Mouse (Mus musculus) liver, embryonic 11.5 days (tissue): ENCODE results near the gene Lingo1. TPM values are rescaled to one million over a fixed set of nuclear protein-coding genes. Genes with fewer than 3 reads are reported as not detected.

ENCODE experiments used
- ATAC-seq: fragments of 200-750 bp; cut with Nextera tagmentation; replicated peaks from 2 replicates; pipeline ENCODE4 v1.8.0; 2017; ENCODE audit warnings: moderate number of reproducible peaks, mild to moderate bottlenecking, moderate TSS enrichment, moderate library complexity; ENCODE audit not compliant: low FRiP score
- DNase-seq: peaks from one replicate; pipeline ENCODE4 v3.0.0-alpha.2; 2017; ENCODE audit warnings: low spot score
- H3K27ac ChIP-seq: fragments of 300-500 bp; sonication (generic); 2 replicates; pipeline ENCODE4 v1.5.1; 2014; ENCODE audit warnings: mild to moderate bottlenecking, low read depth, low read length, control low read depth
- H3K27me3 ChIP-seq: fragments of 300-500 bp; sonication (generic); replicated peaks from 2 replicates; pipeline ENCODE4 v1.6.1; 2014; ENCODE audit warnings: low read length, mixed read lengths; ENCODE audit not compliant: control insufficient read depth, insufficient read depth
- H3K36me3 ChIP-seq: fragments of 300-500 bp; sonication (generic); 2 replicates; pipeline ENCODE4 v1.6.1; 2014; ENCODE audit warnings: mild to moderate bottlenecking, low read length, moderate library complexity, mixed read lengths; ENCODE audit not compliant: control insufficient read depth, insufficient read depth
- H3K4me1 ChIP-seq: fragments of 300-500 bp; sonication (generic); replicated peaks from 2 replicates; pipeline ENCODE4 v1.6.1; 2014; ENCODE audit warnings: low read length, mixed read lengths; ENCODE audit not compliant: control insufficient read depth, insufficient read depth
- H3K4me2 ChIP-seq: fragments of 300-500 bp; sonication (generic); 2 replicates; pipeline ENCODE4 v1.6.1; 2014; ENCODE audit warnings: mild to moderate bottlenecking, control low read depth, moderate library complexity
- H3K4me3 ChIP-seq: fragments of 300-500 bp; sonication (generic); 2 replicates; pipeline ENCODE4 v1.5.1; 2014; ENCODE audit warnings: low read depth, low read length, control low read depth
- H3K9ac ChIP-seq: fragments of 300-500 bp; sonication (generic); 2 replicates; pipeline ENCODE4 v1.6.1; 2014; ENCODE audit warnings: low read depth, low read length, control low read depth
- H3K9me3 ChIP-seq: fragments of 300-500 bp; sonication (generic); 2 replicates; pipeline ENCODE4 v1.6.1; 2016; ENCODE audit warnings: low read length, inconsistent platforms, mixed read lengths; ENCODE audit not compliant: control insufficient read depth
- WGBS: fragments of 180-500 bp; shearing (Covaris S2); extraction: QIAGEN DNeasy Blood & Tissue Kit; methylation state at CpG from one replicate; pipeline ENCODE4 v1.1.7; 2014; 5-methylcytosine and 5-hydroxymethylcytosine counted together
- polyA plus RNA-seq: library from polyadenylated mRNA; unstranded; fragments of >200 nt; fragmentation: Nextera tagmentation; extraction: Ambion mirVana; gene quantifications from 2 replicates; pipeline ENCODE4 v1.2.1, GENCODE M21; 2014

Lingo1 gene
- polyA plus RNA-seq, 1 experiment from 2014 or later: 2.6 TPM

DNA sequence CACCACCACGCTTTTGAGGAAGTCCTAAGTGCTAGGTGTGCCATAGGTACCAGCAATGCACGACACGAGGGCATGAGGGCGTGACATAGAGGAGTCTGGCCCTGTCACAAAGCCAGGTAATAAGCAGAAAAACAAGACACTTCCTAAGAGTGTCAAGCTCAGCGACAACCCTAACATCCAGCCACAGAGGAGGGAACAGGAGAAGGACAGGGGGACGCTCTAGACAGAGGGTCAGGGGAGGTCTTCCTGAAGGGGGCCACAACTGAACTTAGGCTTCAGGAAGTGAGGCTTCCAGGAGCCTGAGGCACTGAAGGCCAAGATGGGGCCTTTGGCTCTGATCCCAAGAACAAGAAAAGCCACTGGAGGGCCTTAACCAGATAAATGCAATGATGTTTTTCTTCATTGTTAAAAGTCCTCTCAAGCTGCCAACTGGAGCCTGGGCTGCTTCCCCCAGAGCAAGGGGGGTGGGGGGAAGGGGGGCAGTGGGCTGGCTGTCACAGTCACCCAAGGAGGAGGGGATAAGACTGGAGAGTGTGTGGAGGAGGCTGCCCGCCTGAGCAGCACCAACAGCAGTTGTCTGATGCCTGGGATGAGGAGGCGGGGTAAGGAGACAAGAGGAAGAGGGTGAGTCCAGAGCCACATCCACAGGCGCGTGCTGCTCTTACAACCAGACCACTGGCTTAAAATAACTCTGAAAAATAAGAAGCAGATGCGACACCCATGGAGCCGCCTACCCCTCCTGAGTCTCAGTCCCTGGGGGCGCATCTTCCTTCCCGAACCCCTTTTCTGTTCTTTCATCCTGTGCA, 109.7 kb downstream of the Lingo1 start:
- H3K9ac ChIP-seq: no peak overlapping the region
- H3K4me2 ChIP-seq: no peak overlapping the region
- no peaks in the 10 kb centered on the region for H3K36me3 ChIP-seq
- no peak overlapping the region for H3K4me3 ChIP-seq
- WGBS: 60% methylated on average over 14 of the region's 14 CpGs
- no peaks in the 10 kb centered on the region for H3K9me3 ChIP-seq
- H3K27ac ChIP-seq: peak overlapping the region; percentile 19; the same call in 1 of the 2 replicates
- peaks cover 4% of the 10 kb centered on the region; the same call in 1 of the 2 replicates for H3K4me1 ChIP-seq
- ATAC-seq (no peak; the same call in 1 of the 2 replicates), DNase-seq (no peak)
- H3K27me3 ChIP-seq: no peaks in the 10 kb centered on the region

DNA sequence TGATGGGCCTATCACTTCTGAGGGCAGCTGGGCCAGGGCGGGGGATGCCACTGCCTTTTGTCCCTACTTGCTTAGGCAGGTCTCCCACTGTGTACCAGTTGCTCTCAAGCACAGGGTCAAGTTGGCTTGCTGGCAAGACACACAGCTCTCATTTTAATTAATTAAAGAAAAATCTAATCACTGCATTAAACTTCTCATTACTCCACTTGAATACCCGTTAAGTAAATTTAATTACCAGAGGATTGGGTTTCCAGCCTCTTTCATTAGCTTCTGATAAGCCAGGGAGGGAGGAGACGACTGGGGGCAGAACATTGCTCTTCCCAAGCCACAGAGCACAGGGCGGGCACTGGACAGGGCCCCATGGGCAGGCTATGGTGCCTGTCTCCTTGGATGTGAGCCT, 113.4 kb downstream of the Lingo1 start:
- H3K4me3 ChIP-seq: no peak overlapping the region
- DNase-seq (no peak), ATAC-seq (no peak)
- no peak overlapping the region for H3K4me2 ChIP-seq
- H3K9me3 ChIP-seq: no peaks in the 10 kb centered on the region
- H3K27ac ChIP-seq: no peak overlapping the region
- no peaks in the 10 kb centered on the region for H3K36me3 ChIP-seq
- no peaks in the 10 kb centered on the region for H3K27me3 ChIP-seq
- peaks cover 4% of the 10 kb centered on the region; the same call in 1 of the 2 replicates for H3K4me1 ChIP-seq
- H3K9ac ChIP-seq: no peak overlapping the region
- 34% methylated on average over 4 of the region's 4 CpGs for WGBS

GRCm38 (mm10) chr9:56681950-56682349, 114.3 kb downstream of the Lingo1 start:
- no peak overlapping the region for H3K4me3 ChIP-seq
- ATAC-seq: no peak
- 80% methylated on average over 7 of the region's 7 CpGs for WGBS
- peaks cover 4% of the 10 kb centered on the region; the same call in 1 of the 2 replicates for H3K4me1 ChIP-seq
- DNase-seq: no peak
- no peaks in the 10 kb centered on the region for H3K36me3 ChIP-seq
- no peak overlapping the region for H3K9ac ChIP-seq
- no peak overlapping the region for H3K27ac ChIP-seq
- H3K27me3 ChIP-seq: no peaks in the 10 kb centered on the region
- no peaks in the 10 kb centered on the region for H3K9me3 ChIP-seq
- no peak overlapping the region for H3K4me2 ChIP-seq

GRCm38 (mm10) chr9:56678929-56679681, 117.2 kb downstream of the Lingo1 start:
- Histone ChIP-seq H3K9me3 (no peaks in the 10 kb centered on the region), H3K4me3 (no peak overlapping the region), H3K36me3 (no peaks in the 10 kb centered on the region), H3K9ac (no peak overlapping the region), H3K4me1 (no peaks in the 10 kb centered on the region), H3K27ac (no peak overlapping the region), H3K27me3 (no peaks in the 10 kb centered on the region), H3K4me2 (no peak overlapping the region)
- ATAC-seq (no peak), DNase-seq (no peak)
- WGBS: 87% methylated on average over 22 of the region's 22 CpGs

GRCm38 (mm10) chr9:56675696-56676095, 120.6 kb downstream of the Lingo1 start:
- DNase-seq (no peak), ATAC-seq (no peak)
- no peak overlapping the region for H3K9ac ChIP-seq
- H3K9me3 ChIP-seq: no peaks in the 10 kb centered on the region
- no peaks in the 10 kb centered on the region for H3K36me3 ChIP-seq
- H3K4me1 ChIP-seq: no peaks in the 10 kb centered on the region
- no peak overlapping the region for H3K4me3 ChIP-seq
- no peak overlapping the region for H3K4me2 ChIP-seq
- no peak overlapping the region for H3K27ac ChIP-seq
- 86% methylated on average over 7 of the region's 7 CpGs for WGBS
- H3K27me3 ChIP-seq: no peaks in the 10 kb centered on the region

DNA sequence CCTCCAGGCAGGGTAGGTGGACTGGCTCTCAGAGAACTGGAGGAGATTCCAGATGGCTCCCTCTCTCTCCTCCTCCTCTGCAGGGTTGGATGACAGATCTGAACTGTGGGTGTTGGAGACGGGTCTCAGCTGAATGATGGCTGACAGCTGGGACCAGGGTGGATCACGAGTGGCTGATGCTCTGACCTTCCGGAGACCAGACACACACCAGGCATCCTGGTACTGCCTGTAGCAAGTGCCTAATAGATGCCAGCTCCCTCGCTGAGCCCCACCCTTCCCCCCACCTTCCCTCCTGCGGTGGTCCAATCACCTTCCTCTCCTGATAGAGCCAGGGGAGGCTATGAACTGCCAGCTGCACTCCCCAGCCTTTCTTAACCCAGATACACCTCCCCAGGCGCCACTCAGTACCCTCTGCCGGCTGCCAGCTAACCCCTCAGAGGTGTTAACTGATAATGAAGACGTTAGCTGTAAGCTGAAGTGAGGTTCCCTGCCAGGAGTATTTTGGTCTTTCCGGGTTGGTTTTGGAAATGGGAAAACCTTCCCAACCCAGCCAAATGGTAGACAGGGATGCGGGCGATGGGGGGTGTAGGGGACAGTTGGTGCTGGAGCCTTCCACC, 126.6 kb downstream of the Lingo1 start:
- Histone ChIP-seq H3K4me1 (no peaks in the 10 kb centered on the region), H3K27ac (no peak overlapping the region), H3K9me3 (no peaks in the 10 kb centered on the region), H3K27me3 (no peaks in the 10 kb centered on the region), H3K4me3 (no peak overlapping the region), H3K4me2 (no peak overlapping the region), H3K36me3 (no peaks in the 10 kb centered on the region), H3K9ac (no peak overlapping the region)
- ATAC-seq: no peak
- DNase-seq: no peak
- 34% methylated on average over 11 of the region's 11 CpGs for WGBS

DNA sequence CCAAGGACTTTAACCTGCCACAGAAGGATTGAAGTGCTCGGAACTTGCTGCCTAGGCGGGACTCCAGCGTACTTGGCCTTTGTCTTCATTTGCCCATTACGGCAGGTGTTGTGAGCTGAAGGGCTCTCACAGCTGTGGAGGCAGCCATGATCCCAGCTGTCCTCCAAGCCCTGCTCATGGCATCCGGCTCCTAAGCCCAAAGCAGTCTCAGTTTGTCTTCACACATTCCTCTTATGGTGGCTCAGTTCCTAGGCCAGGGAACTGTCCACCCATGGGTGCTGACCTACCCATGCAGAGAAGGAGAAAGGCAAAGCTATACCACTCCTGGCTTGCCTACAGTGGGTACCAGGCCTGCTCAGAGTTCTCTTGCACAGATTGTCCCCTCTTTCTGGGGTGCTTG, 132.1 kb downstream of the Lingo1 start:
- ATAC-seq (no peak), DNase-seq (no peak)
- H3K27ac ChIP-seq: no peak overlapping the region
- WGBS: 75% methylated on average over 5 of the region's 5 CpGs
- H3K4me2 ChIP-seq: no peak overlapping the region
- no peak overlapping the region for H3K4me3 ChIP-seq
- 0 out of 2 replicates have a peak, but pooled peaks cover 2% of the 10 kb centered on the region for H3K27me3 ChIP-seq
- H3K9me3 ChIP-seq: no peaks in the 10 kb centered on the region
- no peaks in the 10 kb centered on the region for H3K4me1 ChIP-seq
- no peak overlapping the region for H3K9ac ChIP-seq
- no peaks in the 10 kb centered on the region for H3K36me3 ChIP-seq

DNA sequence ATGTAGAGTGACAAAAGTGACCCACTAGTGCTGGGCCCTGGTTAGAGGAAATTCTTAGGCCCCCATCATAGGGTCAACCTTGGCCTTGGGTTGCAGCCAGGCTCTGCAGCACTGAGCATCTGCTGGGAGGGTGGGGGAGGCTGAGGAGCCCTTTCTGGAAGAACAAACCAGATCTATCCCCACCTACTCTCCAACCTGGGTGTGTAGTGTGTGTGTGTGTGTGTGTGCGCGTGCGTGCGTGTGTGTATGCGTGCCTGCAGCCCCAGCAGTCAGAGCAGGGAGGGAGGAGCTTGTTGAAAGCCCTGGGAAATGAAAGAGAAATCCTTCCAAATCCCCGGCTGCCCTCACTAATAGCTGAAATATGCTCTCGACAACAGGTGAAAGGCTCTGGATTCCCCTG, 133.3 kb downstream of the Lingo1 start:
- Histone ChIP-seq H3K4me1 (no peaks in the 10 kb centered on the region), H3K4me3 (no peak overlapping the region), H3K27ac (no peak overlapping the region), H3K9ac (no peak overlapping the region), H3K27me3 (0 out of 2 replicates have a peak, but pooled peaks cover 2% of the 10 kb centered on the region), H3K36me3 (no peaks in the 10 kb centered on the region), H3K9me3 (no peaks in the 10 kb centered on the region), H3K4me2 (no peak overlapping the region)
- DNase-seq (no peak), ATAC-seq (no peak)
- WGBS: 80% methylated on average over 7 of the region's 7 CpGs
